Mouse (Mus musculus) spleen, adult 2 months (tissue): ENCODE results near the gene 1700088E04Rik. TPM values are rescaled to one million over a fixed set of nuclear protein-coding genes. Genes with fewer than 3 reads are reported as not detected.

ENCODE experiments used
- DNase-seq, 2 experiments: peaks; one replicate each; pipeline versions ENCODE4 v3.0.0 to v3.0.0-alpha.2; 2012 to 2021; ENCODE audit warnings: low spot score in 2 of 2, low read depth in 1 of 2
- H3K27ac ChIP-seq: fragments of 200-500 bp; 2 replicates; pipeline ENCODE4 v1.5.1; 2012; ENCODE audit warnings: low read length, inconsistent platforms; ENCODE audit not compliant: insufficient read depth
- H3K27me3 ChIP-seq: fragments of 200-500 bp; 2 replicates; pipeline ENCODE4 v1.6.1; 2012; ENCODE audit warnings: mild to moderate bottlenecking, moderate library complexity, low read length, inconsistent platforms; ENCODE audit not compliant: control insufficient read depth, insufficient read depth
- H3K36me3 ChIP-seq: fragments of 200-500 bp; 2 replicates; pipeline ENCODE4 v1.6.1; 2012; ENCODE audit warnings: mild to moderate bottlenecking, low read length, inconsistent platforms; ENCODE audit not compliant: control insufficient read depth, insufficient read depth
- H3K4me1 ChIP-seq: fragments of 200-500 bp; 2 replicates; pipeline ENCODE4 v1.6.1; 2011; ENCODE audit warnings: inconsistent platforms; ENCODE audit not compliant: control insufficient read depth, insufficient read depth, insufficient read length
- H3K4me3 ChIP-seq: fragments of 200-500 bp; 2 replicates; pipeline ENCODE4 v1.5.1; 2011; ENCODE audit warnings: mild to moderate bottlenecking, inconsistent platforms; ENCODE audit not compliant: insufficient read depth, insufficient read length; ENCODE audit errors: extremely low read depth
- CTCF ChIP-seq: fragments of 200-500 bp; IDR thresholded peaks from 2 replicates; pipeline ENCODE4 v1.5.1; 2011; ENCODE audit warnings: mild to moderate bottlenecking, inconsistent platforms; ENCODE audit not compliant: insufficient read depth, insufficient read length, insufficient replicate concordance; ENCODE audit errors: extremely low read depth
- POLR2A ChIP-seq: fragments of 200-500 bp; IDR thresholded peaks from 2 replicates; pipeline ENCODE4 v1.6.1; 2011; ENCODE audit warnings: low read depth, low read length, inconsistent platforms
- WGBS: fragments of 180-500 bp; shearing (Covaris S2); methylation state at CpG from one replicate; pipeline ENCODE4 v1.1.7; 2018; 5-methylcytosine and 5-hydroxymethylcytosine counted together
- polyA plus RNA-seq: library from polyadenylated mRNA; depleted of rRNA; stranded (reverse); fragments of >200 nt; gene quantifications from 2 replicates; pipeline ENCODE4 v1.2.3, GENCODE M21; 2012

1700088E04Rik gene
- polyA plus RNA-seq, 1 experiment, result 0.53 TPM

DNA sequence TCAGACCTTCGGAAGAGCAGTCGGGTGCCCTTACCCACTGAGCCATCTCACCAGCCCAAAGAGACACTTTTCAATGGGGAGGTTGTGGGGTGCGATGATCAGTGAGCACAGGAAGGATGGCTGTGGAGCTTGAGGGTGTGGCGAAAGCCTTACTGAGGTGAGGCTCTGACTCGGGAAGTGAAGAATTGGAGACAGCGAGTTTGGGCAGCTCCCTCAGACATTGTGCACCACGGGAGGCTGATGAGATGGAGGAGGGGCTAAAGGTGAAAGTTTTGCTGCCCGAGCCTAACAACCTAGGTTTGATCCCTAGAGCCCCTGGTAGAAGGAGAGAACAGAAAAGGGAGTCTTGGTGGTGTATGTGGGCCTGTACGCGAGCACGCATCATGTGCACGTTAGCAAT is 2.3 kb upstream of the 1700088E04Rik start:
- no peak for DNase-seq
- Histone ChIP-seq H3K4me3 (no peak overlapping the region), H3K27ac (no peak overlapping the region), H3K27me3 (no peaks in the 10 kb centered on the region), H3K4me1 (no peaks in the 10 kb centered on the region), H3K36me3 (peaks cover 18% of the 10 kb centered on the region)
- WGBS, result 86% methylated on average over 12 of the region's 12 CpGs
- no peak for TF ChIP-seq CTCF
- TF ChIP-seq POLR2A, result no peak

DNA sequence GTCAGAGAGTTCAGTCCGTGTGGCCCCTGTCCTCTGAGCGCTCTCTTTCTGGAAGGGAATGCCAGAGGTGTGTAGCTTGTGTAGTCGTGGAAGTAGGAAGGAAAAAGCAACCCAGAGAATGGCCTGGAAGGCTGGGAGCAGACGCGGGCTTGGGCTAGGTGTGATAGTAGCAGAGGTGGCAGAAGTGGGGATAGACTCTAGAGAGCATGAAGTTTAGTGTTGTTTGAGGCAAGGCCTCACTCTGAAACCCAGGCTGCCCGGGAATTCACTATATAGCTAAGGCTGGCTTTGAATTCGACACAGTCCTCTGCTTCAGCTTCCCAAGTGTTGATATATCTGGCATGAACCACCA is 489 bp upstream of the 1700088E04Rik start:
- no peak for TF ChIP-seq CTCF
- TF ChIP-seq POLR2A, result no peak
- Histone ChIP-seq H3K4me1 (no peaks in the 10 kb centered on the region), H3K27me3 (no peaks in the 10 kb centered on the region), H3K36me3 (peaks cover 10% of the 10 kb centered on the region), H3K27ac (no peak overlapping the region), H3K4me3 (peak overlapping the region; percentile 97)
- DNase-seq, result no peak
- under 1% methylated on average over 7 of the region's 7 CpGs for WGBS

DNA sequence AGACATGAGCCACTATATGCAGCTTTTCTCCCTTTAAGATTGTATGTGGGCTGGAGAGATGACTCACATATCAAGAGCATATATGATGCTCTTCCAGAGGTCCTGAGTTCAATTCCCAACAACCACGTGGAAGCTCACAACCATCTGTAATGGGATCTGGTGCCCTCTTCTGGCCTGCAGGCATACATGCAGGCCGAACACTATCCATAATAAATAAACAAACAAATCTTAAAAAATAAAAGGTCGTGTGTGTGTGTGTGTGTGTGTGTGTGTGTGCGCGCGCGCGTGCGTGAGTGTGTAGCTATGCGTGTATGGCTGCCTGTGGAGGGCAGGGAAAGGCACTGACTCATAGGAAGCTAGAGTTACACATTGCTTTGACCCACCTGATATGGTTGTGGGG is 1.4 kb downstream of the 1700088E04Rik start:
- Histone ChIP-seq H3K27ac (no peak overlapping the region), H3K27me3 (no peaks in the 10 kb centered on the region), H3K4me1 (no peaks in the 10 kb centered on the region), H3K4me3 (no peak overlapping the region), H3K36me3 (peaks cover 2% of the 10 kb centered on the region; the same call in 1 of the 2 replicates)
- WGBS, result 58% methylated on average over 10 of the region's 10 CpGs
- no peak for DNase-seq
- TF ChIP-seq CTCF, result no peak; the same call in 1 of the 2 replicates
- TF ChIP-seq POLR2A, result no peak

DNA sequence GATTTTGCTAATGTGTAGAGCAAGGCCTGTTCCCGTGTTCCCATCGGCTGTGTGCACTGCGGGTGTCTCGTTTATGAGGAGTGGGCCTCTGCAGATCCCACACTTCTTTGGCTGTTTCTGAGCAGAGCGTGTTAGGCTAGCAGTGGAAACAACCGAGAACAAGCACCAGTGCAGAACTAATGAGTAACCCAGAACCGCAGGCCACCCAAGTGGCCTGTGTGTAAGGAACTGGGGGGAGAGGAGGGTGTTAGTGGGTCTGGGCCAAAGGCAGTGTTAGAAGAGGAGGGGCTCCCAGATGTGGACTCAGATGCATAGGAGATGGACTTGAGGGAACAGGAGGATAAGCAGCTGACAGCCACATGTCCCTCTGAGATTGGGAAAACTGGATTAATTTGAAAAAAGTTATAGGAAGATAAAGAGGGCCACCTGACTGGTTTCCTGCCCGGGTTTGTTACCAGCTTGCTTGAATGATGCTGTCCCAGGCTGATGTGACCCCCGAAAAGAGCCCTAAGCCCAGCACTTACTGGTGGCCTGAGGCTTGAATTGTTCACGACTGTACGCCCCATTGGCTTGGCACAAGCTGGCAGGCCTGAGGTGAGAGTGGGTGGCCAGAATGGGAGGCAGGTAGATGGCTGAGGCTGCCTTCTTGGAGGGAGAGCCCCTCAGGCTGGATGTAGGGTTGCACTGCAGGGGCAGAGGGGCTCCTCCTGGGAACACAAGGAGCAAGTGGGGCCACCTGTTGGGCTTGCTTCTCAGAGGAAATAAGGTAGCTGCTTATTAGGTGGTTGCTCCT is 5.1 kb downstream of the 1700088E04Rik start:
- 78% methylated on average over 11 of the region's 11 CpGs for WGBS

DNA sequence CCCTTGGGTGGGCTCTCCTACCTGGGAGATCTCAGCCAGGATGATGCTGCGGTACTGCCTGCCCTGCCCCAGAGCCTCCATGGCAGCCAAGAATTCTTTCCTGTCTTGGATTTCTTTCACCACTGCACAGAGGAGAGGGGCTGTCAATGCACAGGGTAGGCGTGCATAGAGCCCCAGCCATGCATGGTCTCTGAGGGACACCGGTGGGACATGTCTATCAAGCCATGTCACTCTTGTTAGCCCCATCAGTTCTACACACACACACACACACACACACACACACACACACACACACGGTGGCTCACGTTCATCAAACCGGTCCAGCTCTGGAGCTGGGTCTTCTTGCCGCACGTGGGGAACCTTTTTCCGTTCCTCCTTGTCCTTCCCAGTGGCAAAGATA is 5.7 kb downstream of the 1700088E04Rik start:
- Histone ChIP-seq H3K27ac (no peak overlapping the region), H3K4me3 (no peak overlapping the region), H3K4me1 (no peaks in the 10 kb centered on the region), H3K36me3 (peaks cover 25% of the 10 kb centered on the region), H3K27me3 (no peaks in the 10 kb centered on the region)
- DNase-seq, result no peak
- no peak for TF ChIP-seq CTCF
- no peak for TF ChIP-seq POLR2A
- 81% methylated on average over 9 of the region's 9 CpGs for WGBS

More for the DNA sequence above, 5.1 kb downstream of the 1700088E04Rik start:
- no peak for DNase-seq
- H3K4me1 ChIP-seq, result no peaks in the 10 kb centered on the region
- no peak overlapping the region for H3K4me3 ChIP-seq
- TF ChIP-seq POLR2A (no peak), CTCF (no peak)
- no peak overlapping the region for H3K27ac ChIP-seq
- no peaks in the 10 kb centered on the region for H3K27me3 ChIP-seq
- peaks cover 20% of the 10 kb centered on the region for H3K36me3 ChIP-seq

DNA sequence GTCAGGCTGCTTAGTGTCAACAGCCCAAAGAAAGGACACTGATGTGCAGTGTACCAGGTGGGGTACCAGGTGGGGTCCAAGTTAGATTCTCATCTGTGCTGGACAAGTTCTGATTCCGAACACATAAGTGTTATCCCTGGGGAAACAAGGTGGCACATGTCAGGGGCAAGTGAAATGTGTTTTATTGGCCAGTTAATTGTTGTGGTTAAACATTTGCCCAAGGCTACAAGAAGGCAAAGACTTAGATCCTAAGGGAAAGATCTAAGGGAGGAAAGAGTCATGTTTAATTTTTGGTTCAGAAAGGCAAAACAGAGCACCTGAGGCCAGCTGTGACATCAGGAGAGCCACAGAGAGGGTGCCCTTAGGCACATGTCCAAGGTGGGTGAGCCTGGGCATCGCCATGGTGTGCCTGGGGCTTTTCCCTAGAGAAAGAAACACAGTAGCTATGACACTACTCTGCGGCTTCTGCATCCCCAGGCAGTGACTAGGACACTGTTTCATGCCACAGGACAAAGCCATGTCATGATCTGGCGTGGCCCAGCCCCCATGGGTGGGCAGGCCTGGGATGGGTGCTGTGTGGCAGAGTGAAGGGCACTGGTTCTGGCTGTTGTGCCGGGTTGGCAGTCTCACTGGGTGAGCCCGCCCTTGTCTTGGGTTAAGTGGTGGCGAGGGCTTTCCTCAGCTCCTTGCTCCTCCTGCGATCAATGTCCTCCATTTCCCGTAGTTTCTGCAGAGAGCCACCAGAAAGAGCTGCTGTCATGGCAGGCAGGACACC is 6.4 kb downstream of the 1700088E04Rik start:
- no peak for TF ChIP-seq CTCF
- no peak for TF ChIP-seq POLR2A
- no peak for DNase-seq
- no peaks in the 10 kb centered on the region for H3K4me1 ChIP-seq
- H3K36me3 ChIP-seq, result peaks cover 29% of the 10 kb centered on the region
- H3K27me3 ChIP-seq, result no peaks in the 10 kb centered on the region
- no peak overlapping the region for H3K27ac ChIP-seq
- H3K4me3 ChIP-seq, result no peak overlapping the region
- WGBS, result 91% methylated on average over 9 of the region's 9 CpGs
